Mouse (Mus musculus) embryonic facial prominence, embryonic 15.5 days (tissue): Measurements from ENCODE around the gene Gucy2g. TPM values are rescaled to one million over a fixed set of nuclear protein-coding genes. Genes with fewer than 3 reads are reported as not detected.

Experiments used
- ATAC-seq: fragments of 200-750 bp; cut with Nextera tagmentation; 2 replicates; pipeline ENCODE4 v1.8.0; 2017; ENCODE audit warnings: low read depth, moderate TSS enrichment; ENCODE audit not compliant: insufficient number of reproducible peaks, low FRiP score, low TSS enrichment
- H3K27ac ChIP-seq: fragments of 300-500 bp; sonication (generic); replicated peaks from 2 replicates; pipeline ENCODE4 v1.5.1; 2015; ENCODE audit warnings: mild to moderate bottlenecking, inconsistent platforms
- H3K27me3 ChIP-seq: fragments of 300-500 bp; sonication (generic); 2 replicates; pipeline ENCODE4 v1.6.1; 2015; ENCODE audit warnings: inconsistent platforms
- H3K36me3 ChIP-seq: fragments of 300-500 bp; sonication (generic); 2 replicates; pipeline ENCODE4 v1.6.1; 2015; ENCODE audit warnings: mild to moderate bottlenecking, inconsistent platforms
- H3K4me1 ChIP-seq: fragments of 300-500 bp; sonication (generic); 2 replicates; pipeline ENCODE4 v1.6.1; 2015; ENCODE audit warnings: inconsistent platforms
- H3K4me2 ChIP-seq: fragments of 300-500 bp; sonication (generic); replicated peaks from 2 replicates; pipeline ENCODE4 v1.6.1; 2015; ENCODE audit warnings: mild to moderate bottlenecking, inconsistent platforms
- H3K4me3 ChIP-seq: fragments of 300-500 bp; sonication (generic); replicated peaks from 2 replicates; pipeline ENCODE4 v1.5.1; 2015; ENCODE audit warnings: mild to moderate bottlenecking, inconsistent platforms
- H3K9ac ChIP-seq: fragments of 300-500 bp; sonication (generic); 2 replicates; pipeline ENCODE4 v1.6.1; 2015; ENCODE audit warnings: inconsistent platforms
- H3K9me3 ChIP-seq: fragments of 300-500 bp; sonication (generic); replicated peaks from 2 replicates; pipeline ENCODE4 v1.6.1; 2016; ENCODE audit warnings: inconsistent platforms
- WGBS: fragments of 180-500 bp; shearing (Covaris S2); methylation state at CpG from one replicate; pipeline ENCODE4 v1.1.7; 2015; 5-methylcytosine and 5-hydroxymethylcytosine counted together
- polyA plus RNA-seq: library from polyadenylated mRNA; unstranded; fragments of >200 nt; fragmentation: Nextera tagmentation; extraction: Ambion mirVana; gene quantifications from 2 replicates; pipeline ENCODE4 v1.2.1, GENCODE M21; 2015

Gene Gucy2g
- polyA plus RNA-seq: 0.11 and 0.21 TPM in 2 replicates

DNA sequence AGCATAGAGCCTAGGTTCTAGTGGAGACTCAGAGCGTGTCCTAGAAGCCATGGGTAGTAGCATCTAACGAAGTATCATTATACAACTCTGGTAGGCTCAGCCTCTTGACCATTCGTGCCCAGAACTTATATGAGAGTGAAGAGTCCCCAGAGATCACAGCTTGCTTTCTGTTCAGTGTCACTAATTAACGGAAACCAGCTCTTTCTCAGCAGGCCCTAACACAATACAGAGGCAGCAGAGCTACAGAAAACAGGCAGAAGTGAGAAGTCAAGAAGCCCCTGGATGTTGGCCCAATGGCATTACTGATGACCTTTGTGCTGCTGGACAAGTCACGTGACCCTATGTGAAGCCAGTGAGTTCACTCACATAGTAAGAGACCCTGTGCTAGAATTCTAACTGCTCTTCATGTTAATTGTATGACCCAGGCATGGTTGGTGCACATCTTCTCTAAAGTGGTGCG is at the start of gene Gucy2g:
Gene Gucy2g, minus strand, starts transcription at position 51 of the 460 bp plus-strand sequence.
- H3K9ac ChIP-seq: no peak within 1 kb of the TSS
- H3K36me3 ChIP-seq: no peaks in the 10 kb centered on the region
- H3K9me3 ChIP-seq: no peaks in the 10 kb centered on the region
- WGBS: 76% methylated on average over 6 of the region's 6 CpGs
- no peak for ATAC-seq
- H3K4me3 ChIP-seq: no peak within 1 kb of the TSS
- peaks cover 8% of the 10 kb centered on the region for H3K4me1 ChIP-seq
- H3K27me3 ChIP-seq: no peaks in the 10 kb centered on the region
- H3K27ac ChIP-seq: no peak within 1 kb of the TSS
- no peak within 1 kb of the TSS for H3K4me2 ChIP-seq

DNA sequence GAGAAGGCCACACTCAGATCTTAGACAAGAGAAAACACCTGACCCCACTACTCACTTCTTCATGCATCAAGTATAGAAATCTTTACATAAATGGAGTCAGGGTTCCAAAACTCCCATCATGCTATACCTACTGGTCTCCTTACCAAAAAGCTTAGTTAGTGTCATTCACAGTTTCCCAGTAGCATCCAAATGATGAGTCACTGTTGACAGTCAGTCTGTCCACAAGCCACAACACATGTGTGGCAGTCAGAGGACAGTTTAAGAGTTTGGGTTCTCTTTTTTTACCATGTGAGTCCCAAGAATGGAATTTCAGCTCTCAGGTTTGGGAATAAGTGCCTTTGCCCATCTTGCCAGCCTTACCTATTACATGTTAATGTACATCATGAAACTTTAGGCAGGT is 47.9 kb upstream of the Gucy2g start:
- H3K27ac ChIP-seq: no peak overlapping the region
- peaks cover 21% of the 10 kb centered on the region; the same call in 1 of the 2 replicates for H3K36me3 ChIP-seq
- H3K4me3 ChIP-seq: no peak overlapping the region
- no peaks in the 10 kb centered on the region for H3K27me3 ChIP-seq
- ATAC-seq: no peak
- H3K4me2 ChIP-seq: no peak overlapping the region
- no peak overlapping the region for H3K9ac ChIP-seq
- no peaks in the 10 kb centered on the region for H3K9me3 ChIP-seq
- H3K4me1 ChIP-seq: peaks cover 6% of the 10 kb centered on the region; the same call in 1 of the 2 replicates

DNA sequence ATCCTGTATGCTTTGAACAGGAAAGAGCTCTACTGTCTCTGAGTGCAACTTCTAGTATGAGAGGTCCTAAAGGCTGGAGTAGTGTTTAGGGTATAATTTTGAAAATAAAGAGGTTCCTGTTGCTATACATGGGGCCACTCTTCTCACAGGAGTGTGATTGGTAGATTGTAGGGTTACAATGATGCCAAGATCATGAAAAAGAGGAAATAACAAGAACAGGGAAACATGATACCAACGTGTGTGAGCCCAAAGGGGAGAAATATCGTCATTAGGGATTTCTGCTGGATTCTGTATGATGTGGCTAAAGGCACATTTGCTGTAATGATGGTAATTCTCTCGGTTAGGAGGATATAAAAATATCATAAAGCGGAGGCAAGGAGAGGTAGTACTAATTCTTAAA is 45.0 kb upstream of the Gucy2g start:
- no peak for ATAC-seq
- H3K36me3 ChIP-seq: peaks cover 32% of the 10 kb centered on the region
- no peaks in the 10 kb centered on the region for H3K9me3 ChIP-seq
- WGBS: 68% methylated on average over 4 of the region's 4 CpGs
- no peak overlapping the region for H3K9ac ChIP-seq
- H3K27ac ChIP-seq: no peak overlapping the region
- H3K4me2 ChIP-seq: no peak overlapping the region
- no peak overlapping the region for H3K4me3 ChIP-seq
- H3K4me1 ChIP-seq: no peaks in the 10 kb centered on the region
- H3K27me3 ChIP-seq: no peaks in the 10 kb centered on the region

DNA sequence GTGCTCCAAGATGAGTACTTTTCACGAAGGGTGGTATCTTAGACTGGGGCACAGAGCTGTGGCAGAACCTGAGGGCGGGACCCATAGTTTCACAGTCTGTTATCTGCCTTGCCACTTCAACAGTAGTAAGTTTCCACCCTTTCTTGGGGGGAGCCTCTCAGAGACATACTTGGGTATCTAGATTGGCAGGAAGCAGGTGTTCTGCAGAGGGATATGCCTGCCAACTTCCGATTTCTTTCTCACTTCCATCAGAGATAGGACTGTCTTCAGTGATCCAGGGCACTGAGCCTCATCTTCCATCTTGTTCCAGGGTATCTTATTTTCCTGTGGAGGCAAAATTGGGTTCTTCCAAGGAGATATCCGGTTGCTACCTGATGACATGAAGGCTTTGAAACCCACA is 43.1 kb upstream of the Gucy2g start:
- no peak overlapping the region for H3K4me2 ChIP-seq
- 86% methylated on average over 4 of the region's 4 CpGs for WGBS
- H3K27me3 ChIP-seq: no peaks in the 10 kb centered on the region
- H3K4me1 ChIP-seq: no peaks in the 10 kb centered on the region
- no peak overlapping the region for H3K27ac ChIP-seq
- H3K9ac ChIP-seq: no peak overlapping the region
- H3K4me3 ChIP-seq: no peak overlapping the region
- H3K36me3 ChIP-seq: peaks cover 36% of the 10 kb centered on the region
- no peak for ATAC-seq
- H3K9me3 ChIP-seq: no peaks in the 10 kb centered on the region

DNA sequence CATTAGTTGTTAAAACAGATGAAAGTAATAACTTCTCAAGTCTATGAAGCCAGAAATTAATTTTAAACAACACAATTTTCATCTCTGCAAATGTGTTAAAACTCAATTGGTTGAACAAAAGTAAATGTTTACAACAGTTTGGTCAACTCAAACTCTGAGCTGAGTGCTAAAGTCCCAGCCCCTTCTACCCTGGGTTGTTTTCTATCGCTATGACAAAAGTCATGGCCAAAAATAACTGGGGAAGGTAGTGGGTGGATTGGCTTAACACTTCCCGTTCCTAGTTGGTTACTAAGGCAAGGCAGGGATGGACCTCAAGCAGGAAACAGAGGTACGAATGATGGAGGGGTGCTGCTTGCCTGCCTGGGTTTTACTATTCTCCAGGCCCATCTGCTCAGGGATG is 35.7 kb upstream of the Gucy2g start:
- no peaks in the 10 kb centered on the region for H3K9me3 ChIP-seq
- peaks cover 11% of the 10 kb centered on the region; the same call in 1 of the 2 replicates for H3K36me3 ChIP-seq
- ATAC-seq: no peak
- no peak overlapping the region for H3K4me3 ChIP-seq
- H3K9ac ChIP-seq: no peak overlapping the region
- no peaks in the 10 kb centered on the region for H3K27me3 ChIP-seq
- H3K27ac ChIP-seq: no peak overlapping the region
- H3K4me1 ChIP-seq: no peaks in the 10 kb centered on the region
- WGBS: 86% methylated on average over 3 of the region's 3 CpGs
- H3K4me2 ChIP-seq: no peak overlapping the region

DNA sequence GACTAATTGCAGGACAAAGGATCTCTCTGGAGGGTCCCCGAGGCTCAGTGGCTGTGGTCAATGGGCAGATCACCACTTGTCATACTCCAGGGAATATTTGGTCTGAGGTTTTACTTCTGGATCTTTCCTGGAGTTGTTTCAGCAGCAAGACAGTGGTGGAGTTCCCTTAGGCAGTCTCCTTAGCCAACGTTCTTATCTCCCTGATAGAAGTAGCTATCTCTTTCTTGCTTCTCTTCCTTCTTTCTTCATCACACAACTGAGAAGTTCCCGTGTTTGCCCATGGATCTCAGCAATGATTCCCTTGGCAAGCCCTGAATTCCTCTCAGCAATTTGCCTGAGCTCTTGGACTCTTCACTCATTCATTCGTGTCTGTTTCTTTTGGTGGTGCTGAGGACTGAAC is 35.1 kb upstream of the Gucy2g start:
- H3K27me3 ChIP-seq: no peaks in the 10 kb centered on the region
- 84% methylated on average over 4 of the region's 4 CpGs for WGBS
- no peak for ATAC-seq

DNA sequence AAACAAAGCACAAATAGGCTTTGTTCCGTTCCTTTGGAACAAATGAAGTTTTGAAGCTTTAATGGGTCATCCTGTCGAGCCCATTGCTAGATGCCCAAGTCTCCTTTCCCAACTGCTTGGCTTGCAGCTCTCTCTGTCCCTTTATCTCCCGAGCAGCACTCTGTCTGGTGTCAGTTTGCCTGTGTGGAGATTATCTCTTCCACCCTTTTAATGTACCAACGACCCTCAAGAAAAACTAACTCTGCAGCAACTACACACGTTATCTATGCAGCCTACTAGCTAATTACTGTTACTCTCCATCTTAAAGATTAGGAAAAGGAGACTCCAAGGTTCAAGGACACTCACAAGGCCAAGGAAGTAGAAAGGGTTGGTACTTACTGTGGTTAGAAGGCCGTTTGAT is 32.3 kb upstream of the Gucy2g start:
- Histone ChIP-seq H3K4me3 (no peak overlapping the region), H3K4me2 (no peak overlapping the region), H3K27ac (no peak overlapping the region), H3K27me3 (no peaks in the 10 kb centered on the region), H3K9ac (no peak overlapping the region), H3K9me3 (no peaks in the 10 kb centered on the region), H3K36me3 (no peaks in the 10 kb centered on the region), H3K4me1 (no peaks in the 10 kb centered on the region)
- 82% methylated on average over 6 of the region's 6 CpGs for WGBS
- no peak for ATAC-seq

More for the DNA sequence above, 35.1 kb upstream of the Gucy2g start:
- Histone ChIP-seq H3K4me1 (no peaks in the 10 kb centered on the region), H3K27ac (no peak overlapping the region), H3K4me2 (no peak overlapping the region), H3K36me3 (0 out of 2 replicates have a peak, but pooled peaks cover 4% of the 10 kb centered on the region), H3K4me3 (no peak overlapping the region), H3K9ac (no peak overlapping the region), H3K9me3 (no peaks in the 10 kb centered on the region)

DNA sequence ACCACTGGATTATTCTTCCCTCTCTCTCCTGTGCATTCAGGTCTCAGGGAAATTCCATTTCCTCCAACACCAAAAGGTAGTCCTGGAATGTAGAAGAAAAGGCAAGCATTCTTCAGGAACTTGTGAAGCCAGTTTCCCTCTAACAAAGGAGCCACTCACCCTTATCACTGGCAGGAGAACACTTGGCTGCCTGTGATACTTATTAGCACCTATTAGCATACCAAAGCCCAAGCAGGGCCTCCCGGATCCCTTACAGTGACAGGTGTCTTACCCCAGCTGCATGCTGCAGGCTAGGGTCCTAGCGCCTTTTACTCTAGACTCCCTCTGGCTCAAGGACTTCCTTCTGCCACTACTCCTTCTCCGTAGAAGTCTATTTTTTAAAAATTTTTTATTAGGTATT is 30.4 kb upstream of the Gucy2g start:
- Histone ChIP-seq H3K27ac (0 out of 2 replicates have a peak overlapping the region, but pooled peaks have one; percentile 51), H3K4me3 (no peak overlapping the region), H3K4me2 (no peak overlapping the region), H3K9ac (no peak overlapping the region), H3K27me3 (no peaks in the 10 kb centered on the region), H3K9me3 (no peaks in the 10 kb centered on the region), H3K4me1 (no peaks in the 10 kb centered on the region), H3K36me3 (no peaks in the 10 kb centered on the region)
- ATAC-seq: no peak
- WGBS: 31% methylated on average over 3 of the region's 3 CpGs

DNA sequence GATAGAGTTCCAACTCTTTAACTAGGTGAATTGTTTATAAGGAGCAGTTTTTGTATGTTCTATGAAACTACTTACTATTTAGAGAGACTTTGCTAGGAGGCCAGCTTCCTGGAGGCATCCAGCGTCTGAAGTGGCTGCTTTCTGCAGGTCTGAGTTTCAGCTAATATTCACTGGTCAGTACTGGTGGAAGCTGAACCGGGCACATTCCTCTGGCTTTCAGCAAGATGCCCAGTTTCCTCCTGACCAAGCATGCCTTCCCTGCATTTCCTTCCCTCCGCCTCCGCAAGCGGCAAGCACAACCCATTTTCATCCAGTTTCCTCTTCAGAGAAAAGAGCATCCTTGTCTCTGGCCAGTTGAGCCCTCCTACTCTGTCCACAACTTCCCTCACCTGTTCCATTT is 28.0 kb upstream of the Gucy2g start:
- no peak for ATAC-seq
- WGBS: 92% methylated on average over 5 of the region's 5 CpGs
- Histone ChIP-seq H3K4me2 (no peak overlapping the region), H3K27me3 (no peaks in the 10 kb centered on the region), H3K36me3 (no peaks in the 10 kb centered on the region), H3K9me3 (no peaks in the 10 kb centered on the region), H3K9ac (no peak overlapping the region), H3K27ac (no peak overlapping the region), H3K4me1 (no peaks in the 10 kb centered on the region), H3K4me3 (no peak overlapping the region)

DNA sequence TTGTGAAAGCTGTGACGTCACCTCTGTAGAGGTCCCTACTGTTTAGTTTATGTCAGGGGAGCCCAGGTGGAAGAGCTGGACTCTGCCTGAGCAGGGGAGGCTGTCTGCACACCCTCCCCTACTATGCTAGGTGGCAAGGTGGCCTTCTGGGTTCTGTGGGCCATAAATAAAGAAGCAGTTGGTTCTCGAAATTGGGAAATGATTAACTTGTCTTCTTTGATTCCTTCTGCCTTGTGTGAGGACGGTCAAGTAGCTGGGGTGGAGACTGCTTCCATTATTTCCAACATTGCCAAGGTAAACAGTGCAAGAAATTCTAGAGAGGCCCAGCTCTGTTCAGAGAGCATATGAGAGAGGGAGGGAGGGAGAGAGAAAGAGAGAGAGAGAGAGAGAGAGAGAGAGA is 27.1 kb upstream of the Gucy2g start:
- Histone ChIP-seq H3K4me3 (no peak overlapping the region), H3K27ac (no peak overlapping the region), H3K9ac (no peak overlapping the region), H3K36me3 (no peaks in the 10 kb centered on the region), H3K27me3 (no peaks in the 10 kb centered on the region), H3K4me1 (no peaks in the 10 kb centered on the region), H3K9me3 (no peaks in the 10 kb centered on the region), H3K4me2 (no peak overlapping the region)
- no peak for ATAC-seq
- WGBS: 70% methylated on average over 3 of the region's 3 CpGs

DNA sequence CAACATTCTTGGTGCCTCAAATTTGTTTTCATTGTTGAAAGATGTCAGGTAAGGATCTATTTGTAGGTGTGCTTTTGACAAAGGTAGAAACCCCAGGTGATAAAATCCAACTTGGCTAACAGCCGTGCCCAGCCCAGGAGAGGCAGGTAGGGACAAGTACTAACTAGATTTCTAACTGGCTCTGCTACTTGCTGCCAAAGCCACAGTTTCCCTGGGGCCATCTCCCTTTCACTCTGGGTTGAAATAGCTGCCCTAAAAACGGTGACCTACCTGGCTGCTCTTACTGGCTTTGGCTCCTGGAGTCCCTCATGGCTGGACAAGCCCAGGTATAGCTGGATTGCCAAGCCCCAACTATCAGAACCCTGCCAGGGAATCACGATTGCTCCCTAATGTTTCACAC is 25.8 kb upstream of the Gucy2g start:
- ATAC-seq: no peak
- H3K4me1 ChIP-seq: no peaks in the 10 kb centered on the region
- WGBS: 67% methylated on average over 3 of the region's 3 CpGs
- H3K4me2 ChIP-seq: no peak overlapping the region
- no peak overlapping the region for H3K9ac ChIP-seq
- no peaks in the 10 kb centered on the region for H3K9me3 ChIP-seq
- H3K27ac ChIP-seq: no peak overlapping the region
- H3K27me3 ChIP-seq: no peaks in the 10 kb centered on the region
- no peak overlapping the region for H3K4me3 ChIP-seq
- H3K36me3 ChIP-seq: no peaks in the 10 kb centered on the region

DNA sequence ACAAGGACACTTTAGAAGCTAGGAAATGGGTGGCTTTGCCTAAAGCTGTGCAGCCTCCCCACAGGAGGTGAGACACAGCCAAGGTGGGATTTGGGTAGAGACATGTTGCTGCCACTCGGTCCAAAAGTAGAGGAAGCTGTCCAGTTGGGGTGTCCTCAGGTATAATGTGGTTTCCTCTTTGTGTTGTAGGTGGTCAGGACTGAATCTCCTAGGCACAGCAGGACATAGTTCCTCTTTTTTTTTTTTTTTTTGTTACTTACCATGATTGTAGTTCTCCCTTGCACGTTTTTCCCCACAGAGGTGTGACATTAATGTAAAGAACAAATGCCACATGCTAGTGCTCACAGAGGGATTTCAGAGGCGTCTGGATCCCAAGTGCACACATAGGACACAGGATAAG is 24.2 kb upstream of the Gucy2g start:
- no peak for ATAC-seq
- no peaks in the 10 kb centered on the region for H3K4me1 ChIP-seq
- WGBS: 71% methylated on average over 3 of the region's 3 CpGs

More for the DNA sequence above, 24.2 kb upstream of the Gucy2g start:
- Histone ChIP-seq H3K27me3 (no peaks in the 10 kb centered on the region), H3K4me2 (no peak overlapping the region), H3K9me3 (no peaks in the 10 kb centered on the region), H3K36me3 (no peaks in the 10 kb centered on the region), H3K9ac (no peak overlapping the region), H3K27ac (no peak overlapping the region), H3K4me3 (no peak overlapping the region)
